Mouse (Mus musculus): ENCODE results near the gene Ccl19. TPM values are rescaled to one million over a fixed set of nuclear protein-coding genes. Genes with fewer than 3 reads are reported as not detected.
"Not testable (repeated sequence)": the region's sequence is repeated elsewhere in the genome, so short reads cannot be mapped to it uniquely, and the experiment has no call there.

Ccl19 gene
- polyA plus RNA-seq (2012; fragmentation: generic; extraction: Trizol), result not detected
- long read RNA-seq, experiment 1, result 0 reads
- long read RNA-seq, experiment 2, result 0 reads

DNA sequence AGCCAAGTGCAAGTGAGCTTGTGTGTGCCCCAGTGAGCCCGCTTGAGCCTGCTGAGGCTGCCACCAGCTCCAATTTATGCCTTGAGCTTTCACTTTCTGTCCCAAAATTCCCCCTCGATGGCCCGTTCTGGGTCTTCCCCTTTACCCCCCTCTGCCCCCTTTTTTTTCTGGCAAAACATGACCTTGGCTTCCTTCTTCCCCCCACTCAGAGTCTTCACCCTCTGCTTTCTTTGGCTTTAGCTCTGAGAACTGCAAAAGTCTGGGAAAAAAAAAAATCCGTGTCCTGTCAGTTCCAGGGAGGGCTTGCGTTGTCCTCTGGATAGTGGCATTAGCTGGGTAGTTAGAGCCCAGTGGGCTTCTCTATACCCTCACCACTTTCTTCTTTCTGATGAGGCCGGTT is at the start of gene Ccl19:
Gene Ccl19 (minus strand): TSS at position 101 of the 400 bp plus-strand sequence.
- H3K4me3 ChIP-seq (ENCODE audit: insufficient read depth, poor library complexity, severe bottlenecking); H3ac ChIP-seq (ENCODE audit: control insufficient read depth, insufficient read length, low read depth); H3K79me2 ChIP-seq (ENCODE audit: control insufficient read depth, insufficient read depth); H3K79me3 ChIP-seq (ENCODE audit: low read depth); H3K36me3 ChIP-seq (ENCODE audit: control insufficient read depth, insufficient read depth); H3K27me3 ChIP-seq (ENCODE audit: control insufficient read depth, insufficient read depth, insufficient read length): not testable (repeated sequence)

DNA sequence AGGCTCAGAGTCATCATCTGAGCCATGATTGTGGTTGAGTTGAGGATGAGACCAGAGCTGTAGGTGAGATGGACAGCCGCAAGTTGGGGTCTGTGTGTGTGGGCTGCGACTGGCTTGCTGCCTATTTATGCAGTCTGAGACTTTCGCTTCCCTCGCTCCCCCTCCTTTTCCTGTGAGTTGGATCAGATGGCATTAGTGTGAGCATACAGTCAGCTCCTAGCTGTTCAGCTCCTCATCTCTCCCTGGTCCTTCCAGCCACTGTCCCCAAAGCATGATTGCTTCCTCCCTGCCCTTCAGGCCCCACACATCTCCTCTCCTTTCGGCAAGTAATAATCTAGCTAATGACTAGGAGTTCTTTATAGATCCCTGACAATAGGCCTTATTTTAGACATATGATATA is 17.5 kb upstream of the Ccl19 start, which contains the start of gene Ccl21a:
Gene Ccl21a (minus strand): TSS at position 101 of the 400 bp plus-strand sequence.
- H3K4me3 ChIP-seq (ENCODE audit: insufficient read depth, poor library complexity, severe bottlenecking); H3ac ChIP-seq (ENCODE audit: control insufficient read depth, insufficient read length, low read depth); H3K79me2 ChIP-seq (ENCODE audit: control insufficient read depth, insufficient read depth); H3K27me3 ChIP-seq (ENCODE audit: control insufficient read depth, insufficient read depth, insufficient read length); H3K36me3 ChIP-seq (ENCODE audit: control insufficient read depth, insufficient read depth); H3K79me3 ChIP-seq (ENCODE audit: low read depth): not testable (repeated sequence)

DNA sequence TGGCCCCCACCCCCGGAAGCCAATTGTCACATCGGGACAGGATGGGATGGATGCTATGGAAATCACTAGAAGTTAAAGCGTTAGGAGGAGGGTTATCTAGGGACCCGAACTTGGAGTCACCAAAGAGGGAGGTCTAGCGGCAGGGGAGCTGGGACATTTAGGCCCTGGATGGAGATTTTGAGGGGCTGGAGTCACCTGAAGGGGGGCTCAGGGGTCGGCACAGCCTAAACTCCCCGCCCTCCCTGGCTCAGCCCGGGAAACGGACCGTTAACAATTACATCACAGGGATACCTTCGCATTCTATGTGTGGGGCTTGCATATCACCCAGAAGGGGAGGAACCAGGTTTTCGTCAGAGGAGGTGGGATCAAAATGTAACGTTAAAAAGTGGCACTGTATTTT is 21.1 kb downstream of the Ccl19 start, which contains the start of gene 4930578G10Rik:
Gene 4930578G10Rik (plus strand): TSS at position 301 of the 400 bp plus-strand sequence.
- H3K79me2 ChIP-seq (ENCODE audit: control insufficient read depth, insufficient read depth); H3ac ChIP-seq (ENCODE audit: control insufficient read depth, insufficient read length, low read depth); H3K4me3 ChIP-seq (ENCODE audit: insufficient read depth, poor library complexity, severe bottlenecking); H3K36me3 ChIP-seq (ENCODE audit: control insufficient read depth, insufficient read depth); H3K27me3 ChIP-seq (ENCODE audit: control insufficient read depth, insufficient read depth, insufficient read length); H3K79me3 ChIP-seq (ENCODE audit: low read depth): not testable (repeated sequence)

Other genes with a start within 250 kb of the Ccl19 start
- gene Fam205a2, start 228.4 kb downstream of the Ccl19 start, polyA plus RNA-seq (2012; fragmentation: generic; extraction: Trizol), result not detected
- not detected for gene Gm10591, start 144.4 kb downstream of the Ccl19 start, polyA plus RNA-seq (2012; fragmentation: generic; extraction: Trizol)
- not detected for gene Gm2564, start 126.9 kb downstream of the Ccl19 start, polyA plus RNA-seq (2012; fragmentation: generic; extraction: Trizol)
- gene Ccl27b, start 101.3 kb downstream of the Ccl19 start, polyA plus RNA-seq (2012; fragmentation: generic; extraction: Trizol), result not detected
- not detected for gene Il11ra2, start 94.7 kb downstream of the Ccl19 start, polyA plus RNA-seq (2012; fragmentation: generic; extraction: Trizol)
- gene 4930578G10Rik, start 21.0 kb downstream of the Ccl19 start, polyA plus RNA-seq (2012; fragmentation: generic; extraction: Trizol), result not detected
- not detected for gene Ccl21a, start 17.4 kb upstream of the Ccl19 start, polyA plus RNA-seq (2012; fragmentation: generic; extraction: Trizol)
- gene Fam205a1, start 97.3 kb upstream of the Ccl19 start, polyA plus RNA-seq (2012; fragmentation: generic; extraction: Trizol), result not detected
- not detected for gene Gm12394, start 100.2 kb upstream of the Ccl19 start, polyA plus RNA-seq (2012; fragmentation: generic; extraction: Trizol)
- not detected for gene Fam205c, start 117.7 kb upstream of the Ccl19 start, polyA plus RNA-seq (2012; fragmentation: generic; extraction: Trizol)
- not detected for gene Phf24, start 160.1 kb upstream of the Ccl19 start, polyA plus RNA-seq (2012; fragmentation: generic; extraction: Trizol)
- 5.3 TPM for gene Dnajb5, start 193.2 kb upstream of the Ccl19 start, polyA plus RNA-seq (2012; fragmentation: generic; extraction: Trizol)
- gene 1700022I11Rik, start 213.0 kb upstream of the Ccl19 start, polyA plus RNA-seq (2012; fragmentation: generic; extraction: Trizol), result 0.48 TPM
- gene Vcp, start 243.9 kb upstream of the Ccl19 start, polyA plus RNA-seq (2012; fragmentation: generic; extraction: Trizol), result 319 TPM